Mouse (Mus musculus) G1E-ER4 (cell line): Measurements from ENCODE around the gene Cir1. TPM values are rescaled to one million over a fixed set of nuclear protein-coding genes. Genes with fewer than 3 reads are reported as not detected.

Experiments
- GATA1 ChIP-seq: IDR thresholded peaks from one replicate; pipeline ENCODE4 v1.8.0; 2012; ENCODE audit warnings: low read length, inconsistent platforms
- polyA plus RNA-seq: library from polyadenylated mRNA; stranded (reverse); fragments of >175 nt; gene quantifications from 2 replicates; pipeline ENCODE4 v1.2.3, GENCODE M21; 2012

The Cir1 gene
- polyA plus RNA-seq, 1 experiment: 17.2 TPM

GRCm38 (mm10) chr2:73279271-73280038 lies 33.0 kb downstream of the Cir1 start:
- TF ChIP-seq GATA1: no peak

- no peak for TF ChIP-seq GATA1
Measured at GRCm38 (mm10) chr2:73278869-73279268, 33.6 kb downstream of the Cir1 start.

GRCm38 (mm10) chr2:73278131-73278854 lies 34.2 kb downstream of the Cir1 start:
- no peak for TF ChIP-seq GATA1

GRCm38 (mm10) chr2:73277709-73278075 lies 34.8 kb downstream of the Cir1 start:
- no peak for TF ChIP-seq GATA1

GRCm38 (mm10) chr2:73277021-73277708 lies 35.3 kb downstream of the Cir1 start:
- TF ChIP-seq GATA1: no peak

GRCm38 (mm10) chr2:73276141-73276571 lies 36.3 kb downstream of the Cir1 start:
- no peak for TF ChIP-seq GATA1

GRCm38 (mm10) chr2:73275261-73276040 lies 37.0 kb downstream of the Cir1 start:
- TF ChIP-seq GATA1: no peak

- TF ChIP-seq GATA1: no peak
Measured at GRCm38 (mm10) chr2:73274119-73274920, 38.2 kb downstream of the Cir1 start.

- TF ChIP-seq GATA1: no peak
Measured at GRCm38 (mm10) chr2:73273249-73274118, 39.0 kb downstream of the Cir1 start.

- no peak for TF ChIP-seq GATA1
Measured at GRCm38 (mm10) chr2:73272351-73273248, 39.9 kb downstream of the Cir1 start.

- TF ChIP-seq GATA1: no peak
Measured at GRCm38 (mm10) chr2:73271459-73272161, 40.9 kb downstream of the Cir1 start, which contains the start of gene Sp9. Gene Sp9 (plus strand): TSS chr2:73271925.
